Mouse (Mus musculus) kidney, adult 2 months (tissue): ENCODE data around the gene Cd3e. TPM values are rescaled to one million over a fixed set of nuclear protein-coding genes. Genes with fewer than 3 reads are reported as not detected.

Source experiments
- DNase-seq: peaks from one replicate; pipeline ENCODE4 v3.0.0; 2021
- H3K27ac ChIP-seq: fragments of 200-500 bp; 2 replicates; pipeline ENCODE4 v1.5.1; 2012; ENCODE audit warnings: low read depth, low read length, control low read depth, inconsistent platforms; ENCODE audit not compliant: insufficient read depth
- H3K27me3 ChIP-seq: fragments of 200-500 bp; replicated peaks from 2 replicates; pipeline ENCODE4 v1.6.1; 2012; ENCODE audit warnings: mild to moderate bottlenecking, moderate library complexity, low read length, inconsistent platforms; ENCODE audit not compliant: control insufficient read depth, insufficient read depth
- H3K36me3 ChIP-seq: fragments of 200-500 bp; 2 replicates; pipeline ENCODE4 v1.6.1; 2012; ENCODE audit warnings: mild to moderate bottlenecking, moderate library complexity, low read length, inconsistent platforms; ENCODE audit not compliant: control insufficient read depth, insufficient read depth
- H3K4me1 ChIP-seq: fragments of 200-500 bp; 2 replicates; pipeline ENCODE4 v1.6.1; 2011; ENCODE audit warnings: low read length; ENCODE audit not compliant: control insufficient read depth, insufficient read depth
- H3K4me3 ChIP-seq: fragments of 200-500 bp; 2 replicates; pipeline ENCODE4 v1.5.1; 2011; ENCODE audit warnings: mild to moderate bottlenecking, low read depth, low read length, control low read depth; ENCODE audit not compliant: insufficient read depth
- CTCF ChIP-seq: fragments of 200-500 bp; conservative IDR thresholded peaks from 2 replicates; pipeline ENCODE4 v1.5.1; 2011; ENCODE audit warnings: low read depth, mild to moderate bottlenecking, control low read depth, low read length, moderate library complexity, mixed read lengths; ENCODE audit not compliant: insufficient read depth, insufficient read length
- POLR2A ChIP-seq: fragments of 200-500 bp; IDR thresholded peaks from one replicate; pipeline ENCODE4 v1.6.1; 2011; ENCODE audit warnings: low read depth, low read length, control low read depth
- WGBS: fragments of 180-500 bp; shearing (Covaris S2); methylation state at CpG from one replicate; pipeline ENCODE4 v1.1.7; 2018; 5-methylcytosine and 5-hydroxymethylcytosine counted together
- polyA plus RNA-seq: library from polyadenylated mRNA; depleted of rRNA; stranded (reverse); fragments of >200 nt; gene quantifications from 2 replicates; pipeline ENCODE4 v1.2.3, GENCODE M21; 2012; rRNA removed

The Cd3e gene
- polyA plus RNA-seq, 1 experiment: 3.6 TPM

DNA sequence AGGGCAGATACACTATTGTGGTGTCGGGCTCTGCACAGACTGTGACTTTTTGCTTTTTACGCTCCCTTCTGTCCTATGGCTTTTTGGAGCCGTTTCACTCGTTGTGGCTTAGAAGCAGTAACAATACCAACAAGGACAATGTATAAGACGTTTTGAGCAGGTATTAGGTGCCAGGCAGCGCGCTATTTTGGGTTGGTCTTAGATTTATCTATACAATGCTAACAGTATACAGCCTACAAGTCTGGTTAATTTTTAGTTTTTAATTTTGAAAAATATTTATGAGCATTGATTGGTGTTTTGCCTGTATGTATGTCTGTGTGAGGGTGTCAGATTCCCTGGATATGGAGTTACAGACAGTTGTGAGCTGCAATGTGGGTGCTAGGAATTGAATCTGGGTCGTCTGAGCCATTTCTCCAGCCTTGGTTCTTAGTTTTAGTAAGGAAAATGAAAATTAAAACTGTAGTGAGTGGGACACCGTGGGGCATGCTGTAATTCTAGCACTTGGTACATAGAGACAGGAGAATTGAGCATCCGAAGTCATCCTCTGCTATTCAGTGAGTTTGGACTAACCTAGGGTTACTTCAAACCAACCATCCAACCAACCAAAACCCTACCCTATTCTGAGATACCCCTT lies 43.5 kb downstream of the Cd3e start:
- Histone ChIP-seq H3K36me3 (peaks cover 1% of the 10 kb centered on the region; the same call in 1 of the 2 replicates), H3K4me1 (peaks cover 6% of the 10 kb centered on the region; the same call in 1 of the 2 replicates), H3K27ac (peak overlapping the region; percentile 98), H3K4me3 (peak overlapping the region; percentile 65), H3K27me3 (no peaks in the 10 kb centered on the region)
- no peak for TF ChIP-seq POLR2A
- TF ChIP-seq CTCF: no peak
- 13% methylated on average over 10 of the region's 10 CpGs for WGBS
- DNase-seq: no peak

DNA sequence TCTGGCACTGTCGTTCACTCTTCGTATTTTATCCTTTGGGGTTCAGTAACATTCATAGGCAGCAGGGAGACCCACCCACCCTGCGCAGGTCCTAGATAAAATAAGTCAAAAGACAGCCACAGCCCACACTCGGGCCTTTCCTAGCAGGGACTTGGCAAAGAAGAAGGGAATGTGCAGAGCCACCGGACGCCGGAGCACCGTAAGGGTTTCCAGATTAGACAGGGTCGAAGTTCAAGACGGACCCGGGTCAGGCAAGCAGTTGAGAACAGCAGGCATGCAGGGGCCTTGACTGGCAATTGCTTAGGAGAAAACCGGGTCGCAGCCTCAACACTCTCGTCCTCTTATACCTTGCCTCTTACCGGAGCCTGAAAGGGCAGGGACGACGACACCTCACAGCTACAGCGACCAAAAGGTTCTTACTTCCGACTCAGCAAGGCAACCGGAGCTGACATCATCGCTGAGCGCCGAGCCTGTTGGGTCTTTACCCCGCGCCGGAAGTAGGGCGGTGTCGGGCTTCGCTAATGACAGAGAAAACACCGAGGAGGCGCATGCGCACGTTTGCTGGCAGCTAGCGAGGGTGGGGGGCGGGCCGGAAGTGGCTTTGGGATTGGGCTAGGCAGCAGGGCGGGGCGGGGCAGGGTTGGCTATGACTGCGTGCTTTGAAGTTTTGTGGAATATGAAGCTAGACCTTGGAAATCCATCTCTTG lies 44.1 kb downstream of the Cd3e start, which contains the start of gene Ube4a:
Gene Ube4a, minus strand, starts transcription at position 475 of the 707 bp plus-strand sequence.
- peak; percentile 99 for DNase-seq
- WGBS: under 1% methylated on average over 39 of the region's 39 CpGs
- H3K36me3 ChIP-seq: peaks cover 4% of the 10 kb centered on the region
- TF ChIP-seq CTCF (no peak), POLR2A (peak; percentile 79)
- peak within 1 kb of the TSS; percentile 98 for H3K27ac ChIP-seq
- H3K4me1 ChIP-seq: peaks cover 6% of the 10 kb centered on the region; the same call in 1 of the 2 replicates
- no peaks in the 10 kb centered on the region for H3K27me3 ChIP-seq
- H3K4me3 ChIP-seq: peak within 1 kb of the TSS; percentile 93

DNA sequence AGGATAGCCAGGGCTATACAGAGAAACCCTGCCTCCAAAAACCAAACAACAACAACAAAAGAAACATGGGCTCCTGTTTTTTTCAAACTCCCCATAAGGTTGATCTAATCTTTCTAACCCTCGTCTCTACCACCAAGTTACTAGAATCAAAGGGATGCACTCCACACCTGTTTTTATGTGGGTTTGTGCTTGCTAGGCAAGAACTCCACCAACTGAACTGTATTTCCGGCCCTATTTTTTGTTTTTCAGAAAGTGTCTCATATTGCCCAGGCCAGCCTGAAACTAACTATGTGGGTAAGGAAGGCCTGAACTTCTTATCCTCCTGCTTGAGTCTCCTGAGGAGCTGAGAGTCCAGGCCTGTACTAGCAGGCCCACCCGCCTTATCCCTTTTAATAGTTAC lies 55.0 kb downstream of the Cd3e start:
- H3K27ac ChIP-seq: no peak overlapping the region
- H3K4me1 ChIP-seq: no peaks in the 10 kb centered on the region
- H3K4me3 ChIP-seq: no peak overlapping the region
- DNase-seq: no peak
- 87% methylated on average over 3 of the region's 3 CpGs for WGBS
- peaks cover 13% of the 10 kb centered on the region for H3K36me3 ChIP-seq
- TF ChIP-seq POLR2A (no peak), CTCF (no peak)
- no peaks in the 10 kb centered on the region for H3K27me3 ChIP-seq

Other genes with a start within 250 kb of the Cd3e start
- 42.3 and 50.9 TPM in 2 replicates for gene Arcn1, start 241.8 kb downstream of the Cd3e start, polyA plus RNA-seq
- gene Ift46, start 241.7 kb downstream of the Cd3e start, polyA plus RNA-seq: 51.0 and 58.8 TPM in 2 replicates
- gene Tmem25, start 210.3 kb downstream of the Cd3e start, polyA plus RNA-seq: 71.8 and 100 TPM in 2 replicates
- 1,516 and 1,584 TPM in 2 replicates for gene Ttc36, start 206.6 kb downstream of the Cd3e start, polyA plus RNA-seq
- gene Kmt2a, start 128.3 kb downstream of the Cd3e start, polyA plus RNA-seq: 12.1 and 13.9 TPM in 2 replicates
- gene Atp5l, start 88.9 kb downstream of the Cd3e start, polyA plus RNA-seq: 732 and 924 TPM in 2 replicates
- gene Ube4a, start 44.0 kb downstream of the Cd3e start, polyA plus RNA-seq: 15.9 and 18.3 TPM in 2 replicates
- 0.57 and 3.2 TPM in 2 replicates for gene Cd3g, start 29.2 kb downstream of the Cd3e start, polyA plus RNA-seq
- gene Cd3d, start 27.8 kb downstream of the Cd3e start, polyA plus RNA-seq: 0.19 and 2.9 TPM in 2 replicates
- 18.8 TPM in 2 replicates for gene Mpzl2, start 30.2 kb upstream of the Cd3e start, polyA plus RNA-seq
- gene Mpzl3, start 45.6 kb upstream of the Cd3e start, polyA plus RNA-seq: 2.6 TPM in 2 replicates
- 0.08 and 0.53 TPM in 2 replicates for gene Jaml, start 69.6 kb upstream of the Cd3e start, polyA plus RNA-seq
- gene Scn2b, start 108.2 kb upstream of the Cd3e start, polyA plus RNA-seq: 0.45 and 0.58 TPM in 2 replicates
- gene Scn4b, start 128.8 kb upstream of the Cd3e start, polyA plus RNA-seq: 13.3 and 13.8 TPM in 2 replicates
- gene BC049352, start 172.4 kb upstream of the Cd3e start, polyA plus RNA-seq: 2.7 and 2.9 TPM in 2 replicates
- 1.2 and 1.5 TPM in 2 replicates for gene Tmprss4, start 194.5 kb upstream of the Cd3e start, polyA plus RNA-seq